Mouse (Mus musculus) layer of hippocampus, postnatal 14 days (tissue): Measurements from ENCODE around the gene Gm7980. TPM values are rescaled to one million over a fixed set of nuclear protein-coding genes. Genes with fewer than 3 reads are reported as not detected.
"Not testable (repeated sequence)": the region's sequence is repeated elsewhere in the genome, so short reads cannot be mapped to it uniquely, and the experiment has no call there.

Experiments
- DNase-seq, 2 experiments: peaks; one replicate each; pipeline ENCODE4 v3.0.0; 2021 to 2022; ENCODE audit warnings: low spot score in 2 of 2, mixed read lengths in 1 of 2
- long read RNA-seq, 2 experiments: library from polyadenylated mRNA; stranded (forward); transcript quantifications; one replicate each; pipeline ENCODE4 v2.0.0; 2021
- total RNA-seq, 2 experiments: library from RNA; stranded (reverse); gene quantifications; 2 replicates each; pipeline ENCODE4 v1.2.3; 2021

Gm7980 gene
- not detected for total RNA-seq
- long read RNA-seq, experiment 1, result 0 reads
- long read RNA-seq, experiment 2, result 0 reads

DNA sequence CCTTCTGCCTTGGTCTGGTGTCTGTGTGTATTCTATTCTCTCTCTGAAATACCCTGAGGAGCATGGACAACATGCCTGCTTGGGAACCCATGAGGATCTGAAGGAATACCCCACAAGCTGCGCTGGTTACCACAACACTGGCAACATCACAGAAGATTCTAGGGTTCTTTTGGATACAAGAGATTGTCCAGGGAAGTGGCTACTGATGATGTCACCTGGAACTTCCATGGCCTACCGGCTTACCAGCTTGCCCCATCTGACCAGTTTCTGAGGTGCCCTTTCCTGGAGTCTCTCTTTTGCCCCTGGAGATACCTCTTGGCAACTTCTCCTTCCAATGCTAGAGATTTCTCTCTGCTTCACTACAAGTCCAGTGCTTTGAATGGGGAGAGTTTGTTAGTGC is at the start of gene Gm7980:
Gene Gm7980 (minus strand): TSS at position 101 of the 400 bp plus-strand sequence.
- not testable (repeated sequence) for DNase-seq

DNA sequence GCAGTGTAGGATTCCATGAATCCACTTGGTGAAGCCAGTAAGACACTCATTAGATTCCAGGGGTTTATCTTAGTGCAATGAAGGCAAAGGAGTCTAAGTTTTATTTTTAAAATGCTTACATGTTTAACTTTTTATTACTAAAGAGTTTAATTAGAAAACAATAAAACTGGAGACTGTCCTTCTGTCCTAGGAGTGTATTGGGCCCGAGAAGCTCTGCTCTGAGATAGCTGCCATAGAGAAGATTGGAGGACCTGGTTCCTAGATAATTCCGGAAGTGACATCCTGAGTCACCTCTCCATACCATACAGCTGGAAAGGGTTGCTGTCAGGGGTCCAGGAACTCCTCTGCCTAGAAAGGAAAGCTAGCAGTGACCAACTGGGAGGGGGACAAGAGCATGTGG is 36.6 kb upstream of the Gm7980 start, which contains the start of gene 1700024B05Rik:
Gene 1700024B05Rik (plus strand): TSS at position 301 of the 400 bp plus-strand sequence.
- not testable (repeated sequence) for DNase-seq

DNA sequence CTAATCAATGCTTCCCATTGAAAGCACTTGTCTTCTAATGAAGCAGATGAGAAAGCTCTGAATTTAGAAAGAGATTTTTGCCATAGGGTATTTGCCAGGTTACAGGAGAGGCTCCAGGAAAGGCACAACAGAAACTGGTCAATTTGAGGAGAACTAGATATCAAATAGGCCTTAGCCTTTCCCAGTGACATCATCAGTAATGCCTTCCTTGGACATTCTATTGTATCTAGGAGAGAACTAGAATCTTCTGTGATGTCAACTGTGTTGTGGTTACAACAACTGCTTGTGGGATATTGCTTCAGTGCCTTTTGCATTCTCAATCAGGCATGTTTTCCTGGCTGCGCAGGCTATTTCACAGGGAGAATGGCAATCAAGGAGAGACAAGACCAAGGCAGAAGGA is 17.6 kb upstream of the Gm7980 start, which contains the start of gene 1700049E17Rik1:
Gene 1700049E17Rik1 (plus strand): TSS at position 301 of the 400 bp plus-strand sequence.
- not testable (repeated sequence) for DNase-seq

Other genes starting within 250 kb of the Gm7980 start
- not detected for gene Gm8068, start 205.4 kb downstream of the Gm7980 start, total RNA-seq
- not detected for gene Gm7929, start 156.7 kb downstream of the Gm7980 start, total RNA-seq
- not detected for gene Gm47189, start 134.8 kb downstream of the Gm7980 start, total RNA-seq
- gene 1700049E17Rik1, start 17.7 kb upstream of the Gm7980 start, total RNA-seq, result not detected
- not detected for gene 1700024B05Rik, start 36.7 kb upstream of the Gm7980 start, total RNA-seq
- not detected for gene Gm6401, start 60.6 kb upstream of the Gm7980 start, total RNA-seq
- gene Gm3543, start 76.0 kb upstream of the Gm7980 start, total RNA-seq, result 1 to 10 TPM in 1 of 2 experiments, under 1 TPM in 1; 0.99 to 1.0 TPM
- gene Gm7951, start 210.1 kb upstream of the Gm7980 start, total RNA-seq, result not detected